Mouse (Mus musculus) adrenal gland, postnatal 36 days (tissue): ENCODE measurements at regions not wholly inside any gene's neighbourhood (a gene's known extent, or its start where the extent isn't known, plus 50 kb on each side); places are given as distances from the start of the nearest gene placed in this dataset.
A peak's percentile ranks its signal among the peaks of the same experiment; 100 is the strongest.

Experiments
- DNase-seq, 2 experiments: peaks; one replicate each; pipeline ENCODE4 v3.0.0; 2021; ENCODE audit warnings: mixed read lengths in 1 of 2

DNA sequence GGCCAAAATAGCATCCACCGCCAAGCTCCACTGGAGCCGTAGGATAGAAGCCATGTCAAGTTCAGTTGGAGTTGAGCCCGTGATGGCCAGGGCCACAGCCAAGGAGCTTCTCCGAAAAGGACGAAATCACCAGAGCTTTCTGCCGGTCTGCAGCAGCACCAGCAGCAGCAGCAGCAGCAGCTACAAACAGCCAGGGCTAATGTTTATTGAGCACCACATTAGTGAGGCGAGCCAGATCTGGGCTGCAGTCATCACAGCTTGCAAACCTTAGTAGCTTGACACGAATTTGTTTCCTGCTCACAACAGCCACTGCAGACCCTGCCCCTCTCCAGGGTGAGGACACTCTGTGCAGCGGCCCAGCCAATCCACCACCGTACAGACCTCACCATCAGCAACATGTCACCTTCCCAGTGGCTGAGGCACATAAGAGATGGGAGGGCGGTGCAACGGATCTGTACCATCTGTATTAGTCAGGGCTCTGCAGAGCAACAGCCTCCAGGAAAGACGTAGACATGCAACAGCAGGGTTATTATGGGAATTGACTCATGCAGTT lies 222.5 kb upstream of the Zmiz1 start:
- no peak for DNase-seq

DNA sequence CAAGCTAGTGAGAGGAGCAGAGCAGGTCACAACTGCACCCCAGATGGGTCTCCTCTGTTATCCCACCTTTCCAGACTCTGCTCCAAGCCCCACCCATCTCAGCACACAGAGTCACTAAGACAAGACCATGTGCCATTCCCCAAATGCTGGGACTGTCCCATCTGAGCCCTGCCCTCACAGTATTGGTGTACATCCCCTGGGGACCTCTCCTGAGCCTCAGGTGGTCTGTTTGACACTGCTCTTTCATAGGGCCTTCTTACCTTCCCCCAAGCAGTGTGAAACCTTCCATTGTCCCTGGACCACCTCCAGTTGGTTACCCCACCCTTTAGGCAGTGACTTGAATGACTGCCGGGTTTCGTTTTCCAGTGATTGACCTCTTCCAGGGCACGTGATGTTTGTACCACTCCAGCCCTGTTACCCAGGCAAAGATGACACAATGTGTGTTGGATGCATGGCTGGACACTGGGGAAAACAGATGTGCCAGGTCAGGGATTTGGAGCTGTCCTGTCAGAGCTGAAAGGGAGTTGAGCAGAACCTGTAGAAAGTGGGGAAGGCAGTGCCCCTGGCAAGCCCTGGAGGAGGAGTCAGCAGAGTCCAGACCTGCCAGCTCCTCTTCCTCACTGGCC lies 219.5 kb upstream of the Zmiz1 start:
- no peak for DNase-seq

DNA sequence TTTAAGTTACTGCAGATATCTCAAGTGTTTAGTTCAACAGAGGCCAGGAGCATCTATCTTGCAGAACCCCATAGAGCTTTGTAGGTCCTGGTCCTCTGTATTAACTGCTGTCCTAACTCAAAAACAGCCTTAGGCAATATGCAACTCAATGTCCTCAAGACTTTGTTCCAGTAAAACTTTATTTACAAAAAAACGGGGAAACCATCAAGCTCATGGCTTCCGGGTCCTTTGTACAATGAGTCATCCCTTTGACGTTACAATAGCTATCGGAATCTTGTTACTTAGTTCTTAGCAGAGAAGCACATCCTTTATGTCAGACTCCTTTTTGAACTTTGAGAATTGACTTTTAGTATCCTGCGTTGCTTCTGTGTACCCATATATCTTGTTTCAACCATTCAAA lies 216.2 kb upstream of the Zmiz1 start:
- no peak for DNase-seq

DNA sequence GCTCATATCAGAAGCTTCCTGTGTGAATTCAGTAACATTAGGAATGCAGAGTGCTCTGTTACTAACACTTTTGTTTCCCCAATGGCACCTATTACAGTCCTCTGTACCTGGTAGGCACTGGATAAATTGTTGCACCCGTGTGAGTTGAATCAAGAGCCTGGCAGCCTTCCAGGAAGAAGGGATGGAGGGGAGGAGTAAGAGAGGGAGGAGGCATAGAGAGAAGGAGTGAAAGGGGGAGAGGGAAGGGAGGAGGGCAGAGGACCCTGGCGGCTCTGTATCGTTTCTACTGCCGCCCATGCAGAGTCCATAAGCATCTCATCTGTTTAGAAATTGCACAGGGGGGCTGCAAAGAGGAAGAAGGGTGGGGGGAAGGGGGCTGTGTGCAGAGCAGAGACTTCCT lies 215.7 kb upstream of the Zmiz1 start:
- no peak for DNase-seq

DNA sequence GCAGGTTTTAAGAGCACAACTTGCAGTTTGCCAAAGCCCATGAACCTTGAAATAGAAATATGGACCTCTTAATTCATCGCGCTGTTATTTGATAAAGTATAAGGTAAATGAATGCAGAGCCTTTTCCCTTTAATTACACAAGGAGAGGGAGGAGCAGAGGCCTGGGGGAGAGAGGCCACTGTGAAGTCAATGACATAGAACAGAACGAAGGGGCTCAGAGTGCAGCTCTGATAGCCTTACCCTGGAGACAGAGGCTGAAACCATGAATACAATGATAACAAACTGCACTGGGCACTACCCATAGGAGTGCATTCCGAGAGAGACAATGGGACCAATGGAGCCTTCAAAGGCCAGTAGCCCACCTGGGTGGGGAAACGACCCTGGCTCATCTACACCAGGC lies 215.3 kb upstream of the Zmiz1 start:
- no peak for DNase-seq

DNA sequence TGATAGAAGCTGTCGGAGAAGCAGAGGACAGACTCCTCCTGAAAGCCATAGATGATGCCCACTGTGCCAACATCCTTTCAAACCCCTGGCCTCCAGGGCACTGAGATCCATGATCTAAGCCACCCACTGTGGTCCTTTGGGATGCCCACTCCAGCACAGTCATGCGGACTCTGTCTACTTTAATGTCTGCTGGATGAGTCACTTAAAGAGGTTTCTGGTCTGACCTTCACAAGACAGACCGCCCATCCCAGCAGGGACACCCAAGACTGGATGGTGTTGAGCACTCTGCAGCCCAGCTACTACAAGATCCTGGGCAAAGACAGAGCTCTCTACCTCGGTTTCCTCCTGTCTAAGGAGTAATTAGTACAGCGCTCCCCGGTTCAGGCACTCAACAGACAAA lies 214.1 kb upstream of the Zmiz1 start:
- DNase-seq: peak; percentile 36 to 41

DNA sequence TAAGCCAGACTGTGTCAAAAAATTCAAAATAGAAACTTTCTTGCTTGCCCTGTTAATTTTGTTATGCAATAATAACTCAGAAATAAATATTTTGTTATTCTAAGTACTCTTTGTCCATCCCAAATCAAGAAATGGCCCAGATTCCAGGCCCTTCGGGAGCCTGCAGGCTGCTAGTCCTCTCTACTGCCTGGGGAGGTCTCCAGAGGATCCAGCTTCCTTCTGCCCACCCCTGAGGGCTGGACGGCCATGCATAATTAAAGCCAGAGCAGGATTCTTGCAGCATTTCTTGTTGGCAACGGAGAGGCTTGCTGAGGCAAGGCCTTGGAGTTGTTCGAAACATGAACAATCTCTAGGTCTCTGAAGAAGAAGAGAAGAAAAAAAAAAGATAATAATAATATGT lies 213.3 kb upstream of the Zmiz1 start:
- no peak for DNase-seq

DNA sequence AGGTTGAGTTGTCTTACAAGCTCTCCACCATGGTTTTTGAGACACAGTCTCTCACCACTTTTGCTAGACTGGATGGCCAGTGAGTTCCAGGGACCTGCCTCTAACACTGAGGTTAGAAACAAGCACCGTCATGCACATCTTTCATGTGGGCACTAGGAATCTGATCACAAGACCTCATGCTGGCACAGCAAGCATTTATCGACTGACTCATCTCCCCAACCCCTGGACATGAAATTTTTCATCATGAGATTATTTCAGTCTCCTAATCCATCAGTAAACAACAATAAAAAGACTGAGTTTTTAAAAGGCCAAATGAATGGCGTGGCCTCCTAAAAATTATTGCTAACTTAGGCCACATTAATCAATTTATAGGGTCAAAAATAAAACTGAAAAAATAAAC lies 210.0 kb upstream of the Zmiz1 start:
- peak in 1 of 2 experiments; percentile 40 for DNase-seq

DNA sequence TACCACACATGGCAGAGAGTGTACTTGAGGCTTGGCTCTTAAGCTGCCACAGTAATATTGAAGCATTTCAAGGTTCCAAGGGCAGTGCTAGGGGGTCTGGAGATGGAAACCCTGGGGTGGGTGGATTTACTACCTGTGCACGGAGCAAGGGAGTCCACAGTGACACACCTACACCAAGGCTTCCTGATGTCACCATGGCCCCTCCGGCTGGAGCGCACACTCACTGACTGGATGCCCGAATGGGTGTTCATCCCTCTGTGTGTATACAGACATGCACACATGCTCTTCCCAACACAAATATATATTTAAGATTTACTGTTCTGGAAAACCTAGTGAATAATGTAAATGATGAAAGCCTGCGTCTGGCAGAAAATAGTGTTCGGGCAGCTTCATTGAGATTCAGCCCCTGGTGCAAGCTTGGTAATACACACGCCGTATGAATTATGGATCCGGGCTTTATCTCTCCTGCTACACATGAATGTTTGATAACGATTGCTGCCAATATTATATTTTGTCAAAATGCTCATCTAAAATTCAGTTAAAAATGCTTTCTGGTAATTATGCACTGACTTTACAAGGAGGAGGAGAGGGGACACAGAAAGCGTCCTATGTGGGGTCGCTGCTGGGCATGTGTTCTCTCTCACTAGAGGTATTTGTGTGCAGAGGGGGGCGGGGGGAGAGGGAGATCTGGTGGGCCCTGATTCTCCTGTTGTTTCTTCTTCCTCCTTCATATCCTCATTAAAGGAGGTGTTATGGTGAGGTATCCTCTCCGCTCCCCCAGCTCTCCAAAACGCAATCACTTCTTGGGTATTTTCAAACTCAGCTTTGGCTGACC lies 205.8 kb upstream of the Zmiz1 start:
- no peak for DNase-seq

DNA sequence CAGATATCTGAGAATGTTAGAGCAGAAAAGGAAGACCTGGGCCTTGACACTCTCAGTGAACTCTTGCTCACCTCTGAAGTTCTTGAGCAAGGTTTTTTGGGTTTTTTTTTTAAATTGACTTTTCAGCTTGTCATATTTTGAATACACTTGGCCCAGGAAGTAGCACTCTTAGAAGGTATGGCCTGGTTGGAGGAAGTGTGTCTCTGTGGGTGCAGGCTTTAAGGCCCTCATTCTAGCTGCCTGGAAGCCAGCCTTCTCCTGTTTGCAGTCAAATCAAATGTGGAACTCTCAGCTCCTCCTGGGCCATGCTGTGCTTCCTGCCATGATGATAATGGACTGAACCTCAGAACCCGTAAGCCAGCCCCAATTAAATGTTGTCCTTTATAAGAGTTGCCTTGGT lies 195.9 kb upstream of the Zmiz1 start:
- no peak for DNase-seq

DNA sequence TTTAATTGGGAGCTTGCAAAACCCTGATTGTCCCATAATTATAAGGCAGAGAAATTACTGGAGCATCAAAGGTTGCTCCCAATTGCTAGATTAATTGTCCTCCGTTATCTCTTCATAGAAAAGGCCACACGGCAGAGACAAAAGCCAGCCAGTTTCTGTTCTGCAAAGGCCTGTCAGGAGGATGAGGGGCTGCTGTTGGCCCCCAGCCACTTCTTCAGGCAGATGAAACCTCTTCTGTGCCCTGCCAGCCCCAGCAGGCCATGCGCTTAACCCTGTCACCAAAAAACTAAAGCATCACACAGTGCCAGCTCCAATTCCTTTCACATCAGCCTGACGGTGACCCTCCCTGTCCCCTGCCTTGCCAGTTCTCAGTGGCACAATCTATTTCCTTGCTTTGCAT lies 192.1 kb upstream of the Zmiz1 start:
- no peak for DNase-seq

DNA sequence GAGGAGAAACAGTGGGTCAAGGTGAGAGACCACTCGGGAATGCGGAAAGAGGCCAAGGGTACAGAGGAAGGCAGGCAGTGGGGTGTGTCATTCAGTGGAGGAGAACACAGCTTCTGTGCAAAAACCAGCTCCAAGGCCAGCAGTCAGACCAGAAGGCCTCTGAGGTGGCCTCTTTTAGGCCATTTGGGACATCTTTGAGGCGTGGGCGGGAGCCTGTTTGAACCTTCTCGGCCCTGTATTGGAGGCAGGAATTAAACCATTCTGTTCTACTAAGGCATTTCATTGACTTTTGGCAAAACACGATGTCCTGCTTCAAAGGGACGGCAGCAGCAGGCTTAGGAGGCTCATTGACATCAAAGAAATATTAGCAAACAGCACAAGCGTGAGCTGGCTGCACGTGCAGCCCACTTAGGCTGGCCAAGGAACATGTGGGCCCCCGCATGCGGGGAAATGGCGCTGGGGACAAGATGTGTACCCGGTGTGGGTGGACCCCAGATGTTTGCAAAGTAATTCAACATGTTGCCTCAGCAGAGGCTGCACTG lies 190.8 kb upstream of the Zmiz1 start:
- peak; percentile 48 to 56 for DNase-seq

DNA sequence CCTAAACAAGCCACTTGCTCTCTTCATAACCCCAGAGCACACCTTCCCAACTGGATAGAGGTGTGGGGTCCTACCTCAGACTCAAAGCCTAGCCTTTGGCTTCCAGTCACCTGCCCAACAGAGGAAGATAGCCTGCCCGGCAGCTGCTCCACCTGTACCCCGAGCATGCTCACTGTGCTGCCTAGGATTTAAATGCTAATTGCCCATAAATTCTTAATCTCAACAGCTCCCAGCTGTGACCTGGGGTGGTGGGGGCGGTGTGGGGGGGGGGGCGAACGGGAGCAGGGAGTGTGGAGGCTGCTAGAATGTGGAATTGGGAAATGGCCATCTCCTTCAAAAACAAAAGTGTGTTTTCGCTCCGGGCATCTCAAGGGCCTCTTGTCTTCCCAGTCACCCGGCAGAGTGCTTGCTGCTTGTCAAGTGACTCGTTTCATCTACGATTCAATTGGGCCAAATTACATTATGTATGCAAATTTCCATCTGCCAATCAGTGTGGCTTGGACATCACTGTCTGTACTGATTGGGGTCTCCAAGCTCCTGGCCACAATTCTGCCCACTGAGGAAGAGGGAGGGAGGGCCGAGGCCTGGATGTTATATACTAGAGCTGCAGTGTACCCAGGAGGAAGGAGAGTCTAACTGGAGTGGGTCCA lies 188.6 kb upstream of the Zmiz1 start:
- DNase-seq: no peak

DNA sequence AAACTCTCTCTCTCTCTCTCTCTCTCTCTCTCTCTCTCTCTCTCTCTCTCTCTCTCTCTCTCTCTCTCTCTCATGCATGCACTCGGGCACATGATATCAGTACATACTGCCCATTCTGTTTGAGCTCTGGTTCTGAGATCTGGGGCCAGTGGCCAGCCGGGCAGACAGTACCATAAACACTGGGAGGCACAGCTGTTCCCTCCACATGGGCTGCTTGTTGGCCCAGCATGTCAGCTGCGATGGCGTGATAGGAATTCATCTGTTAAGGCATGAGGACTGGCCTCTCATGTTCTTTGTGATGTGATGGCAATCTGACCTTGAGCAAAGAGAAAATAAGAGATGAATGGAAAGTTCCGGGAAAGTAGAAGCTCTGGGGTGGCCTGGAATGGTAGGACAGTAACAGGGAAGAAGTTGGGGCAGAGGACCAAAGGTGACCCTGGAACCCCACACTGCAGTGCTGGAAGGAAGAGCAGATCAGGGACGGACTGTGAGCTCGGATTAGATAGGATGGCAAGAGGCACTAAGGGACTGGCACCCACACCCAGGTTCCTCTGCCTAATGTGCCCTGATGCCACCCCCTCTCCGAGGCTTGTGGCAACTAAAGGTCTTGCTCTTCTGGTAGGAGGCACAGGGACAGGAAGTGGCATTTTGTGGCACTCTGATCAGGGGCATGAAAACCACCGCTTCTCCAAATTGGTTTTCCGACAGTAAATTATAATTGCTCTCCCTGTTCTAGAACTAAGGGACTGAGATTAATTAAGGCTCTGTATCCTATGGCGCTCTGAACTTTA lies 186.4 kb upstream of the Zmiz1 start:
- no peak for DNase-seq

DNA sequence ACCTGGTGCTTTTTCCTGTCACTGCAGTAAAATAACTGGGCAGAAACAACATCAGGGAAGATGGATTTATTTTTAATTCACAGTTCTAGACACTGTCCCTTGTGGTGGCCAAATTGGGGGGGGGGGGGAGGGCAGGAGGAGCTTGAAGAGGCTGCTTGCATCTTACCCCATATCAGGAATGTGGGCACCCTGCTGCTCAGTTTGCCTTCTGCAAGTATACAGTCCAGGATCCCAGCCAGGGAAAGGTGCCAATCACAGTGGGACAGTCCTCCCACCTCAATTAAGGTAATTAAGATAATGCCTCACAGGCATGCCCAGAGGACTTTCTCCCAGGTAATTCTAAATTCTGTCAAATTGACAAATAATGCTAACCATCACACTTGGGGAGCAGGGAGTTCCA lies 179.2 kb upstream of the Zmiz1 start:
- DNase-seq: no peak

DNA sequence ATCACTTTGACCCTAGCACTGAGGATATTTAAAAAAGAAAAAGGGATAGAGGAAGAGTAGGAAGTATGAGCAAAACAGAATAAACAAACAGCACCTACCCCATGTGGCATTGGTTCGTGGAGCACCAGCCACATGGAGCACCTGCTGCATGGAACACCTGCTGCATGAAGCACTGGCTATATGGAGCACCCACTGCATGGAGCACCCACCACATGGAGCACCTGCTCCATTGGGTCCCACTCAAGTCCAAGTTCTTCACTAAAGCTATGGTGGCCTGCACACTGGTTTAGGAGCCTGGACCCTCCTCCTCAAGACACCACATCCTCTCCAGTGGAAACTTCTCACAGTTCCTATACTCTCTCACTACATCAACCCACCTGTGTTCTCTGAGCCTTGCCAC lies 166.4 kb upstream of the Zmiz1 start:
- no peak for DNase-seq

DNA sequence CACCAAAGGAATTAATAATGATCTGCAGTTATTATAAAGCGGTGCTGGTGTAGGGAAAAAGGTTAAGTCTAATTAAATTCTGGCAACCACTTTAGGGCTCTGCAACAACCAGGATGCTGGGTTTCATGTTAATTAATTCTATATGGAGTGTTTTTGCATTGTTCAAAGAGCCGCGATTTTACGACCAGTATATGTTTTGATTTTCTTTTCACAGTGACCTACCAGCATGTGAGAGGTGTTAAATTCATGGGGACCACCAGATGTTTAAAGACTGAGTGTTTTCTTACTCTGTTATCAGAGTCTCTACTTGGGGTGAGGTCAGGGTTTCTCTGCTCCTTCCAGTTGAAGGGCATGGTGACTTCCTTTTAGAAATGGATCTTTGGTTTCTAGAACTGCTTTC lies 164.8 kb upstream of the Zmiz1 start:
- no peak for DNase-seq

DNA sequence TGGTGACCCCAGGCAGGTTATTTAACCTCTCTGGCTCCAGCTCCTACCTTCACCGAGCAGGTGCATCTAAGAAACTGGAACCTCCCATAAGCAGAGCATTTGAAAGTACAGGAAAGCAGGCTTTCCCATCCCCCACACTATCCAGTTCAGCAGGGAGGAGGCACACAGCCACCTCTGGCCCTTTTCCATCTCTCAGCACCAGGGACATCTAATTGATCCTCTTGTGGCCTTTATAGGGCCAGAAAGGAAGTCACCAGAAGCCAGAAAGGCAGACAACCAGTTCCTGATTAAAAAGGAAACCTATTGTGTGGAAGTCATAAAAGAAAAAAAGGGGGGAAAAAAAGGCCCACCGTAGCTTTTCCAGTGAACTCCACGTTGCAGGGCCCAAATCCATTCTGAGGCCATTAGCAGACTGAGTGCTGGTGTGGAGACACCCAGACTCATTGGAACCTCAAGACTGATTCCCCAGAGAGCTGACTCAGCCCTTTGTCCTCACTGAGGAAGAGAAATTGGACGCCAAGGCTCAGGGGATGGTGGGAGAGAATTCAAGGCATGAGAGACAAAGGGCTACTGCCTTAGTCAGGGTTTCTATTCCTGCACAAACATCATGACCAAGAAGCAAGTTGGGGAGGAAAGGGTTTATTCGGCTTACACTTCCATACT lies 163.2 kb upstream of the Zmiz1 start:
- peak in 1 of 2 experiments; percentile 40 for DNase-seq

DNA sequence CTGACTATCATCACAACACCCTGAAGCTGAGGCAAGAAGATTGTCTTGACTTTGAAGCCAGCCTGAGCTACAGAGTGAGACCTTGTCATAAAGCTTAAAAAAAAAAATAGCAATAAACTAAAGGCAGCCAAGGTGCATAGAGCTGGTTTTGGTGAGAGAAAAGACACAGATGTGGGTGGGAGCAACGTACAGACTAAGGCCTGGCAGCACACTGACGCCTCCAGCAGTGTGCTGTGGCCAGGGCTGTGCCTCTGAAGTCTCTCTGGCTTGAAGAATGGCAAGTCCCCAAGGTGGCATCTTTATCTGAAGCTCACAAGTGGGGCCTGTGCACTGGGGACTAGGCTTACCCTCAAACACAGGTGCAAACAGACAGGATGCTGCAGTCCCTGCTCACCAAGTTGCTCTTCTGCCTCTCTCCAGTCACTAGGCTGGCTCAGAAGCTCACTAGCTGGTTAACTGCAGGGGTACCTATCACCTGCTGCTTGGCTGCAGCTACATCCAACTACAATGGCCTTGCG lies 159.3 kb upstream of the Zmiz1 start:
- DNase-seq: no peak

DNA sequence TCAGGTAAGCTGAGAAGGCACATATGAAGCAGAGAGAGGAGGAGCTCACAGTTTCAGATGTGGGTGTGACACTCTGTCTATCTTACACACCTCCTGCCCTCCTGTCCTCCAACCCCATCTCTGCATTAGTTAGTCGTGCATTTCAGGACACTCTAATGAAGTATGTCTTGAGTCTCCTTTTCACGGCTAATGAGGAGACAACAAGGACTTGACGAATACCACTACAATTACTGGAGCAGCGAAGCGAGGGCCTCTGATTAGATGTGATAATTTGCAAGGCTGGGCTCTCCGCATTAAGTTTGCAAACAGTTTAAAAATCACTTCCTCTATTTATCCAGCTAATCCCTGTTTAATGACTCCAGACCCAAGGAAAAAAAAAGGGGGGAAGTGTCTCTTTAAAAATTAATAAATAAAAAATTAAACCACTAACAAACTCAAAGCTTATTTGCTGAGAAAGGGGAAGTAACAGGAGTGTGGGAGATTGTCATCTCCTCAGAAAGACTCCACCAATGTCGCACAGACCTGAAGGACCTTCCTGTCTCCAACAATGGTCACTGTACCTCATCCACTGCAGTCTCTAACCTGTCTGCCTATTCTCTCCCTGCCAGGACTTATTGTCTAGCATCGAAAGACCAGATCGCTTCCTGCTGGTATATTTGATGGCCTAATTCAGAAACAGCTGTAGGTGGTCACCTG lies 157.5 kb upstream of the Zmiz1 start:
- no peak for DNase-seq

DNA sequence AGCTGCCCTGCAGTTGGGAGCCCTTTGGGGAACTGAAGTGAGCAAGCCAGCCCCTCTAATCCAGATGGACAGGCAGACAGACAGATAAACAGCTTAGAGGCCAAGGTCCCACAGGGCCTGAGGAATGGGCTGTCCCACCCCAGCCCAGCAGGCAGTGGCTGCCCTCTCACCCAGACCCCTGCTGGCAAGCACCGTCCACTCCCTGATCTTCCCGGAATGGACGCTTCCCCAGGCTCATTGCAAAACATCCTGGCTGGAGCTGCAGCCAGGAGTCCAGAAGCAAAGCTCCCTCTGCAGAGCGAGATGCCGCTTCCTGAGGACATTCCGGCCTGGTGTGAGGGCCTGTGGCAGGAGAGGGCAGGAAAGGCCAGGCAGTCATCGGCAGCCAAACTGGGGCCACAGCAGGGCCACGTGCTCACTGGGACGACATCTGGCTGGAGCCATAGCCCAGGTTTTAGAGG lies 154.6 kb upstream of the Zmiz1 start:
- DNase-seq: peak; percentile 77
